Mouse (Mus musculus) cerebral cortex, adult 2 months (tissue): ENCODE data around the gene Prkar1a.

ENCODE experiments used
- WGBS: fragments of 180-500 bp; shearing (Covaris S2); methylation state at CpG from one replicate; pipeline ENCODE4 v1.1.7; 2018; 5-methylcytosine and 5-hydroxymethylcytosine counted together

Gene Prkar1a

DNA sequence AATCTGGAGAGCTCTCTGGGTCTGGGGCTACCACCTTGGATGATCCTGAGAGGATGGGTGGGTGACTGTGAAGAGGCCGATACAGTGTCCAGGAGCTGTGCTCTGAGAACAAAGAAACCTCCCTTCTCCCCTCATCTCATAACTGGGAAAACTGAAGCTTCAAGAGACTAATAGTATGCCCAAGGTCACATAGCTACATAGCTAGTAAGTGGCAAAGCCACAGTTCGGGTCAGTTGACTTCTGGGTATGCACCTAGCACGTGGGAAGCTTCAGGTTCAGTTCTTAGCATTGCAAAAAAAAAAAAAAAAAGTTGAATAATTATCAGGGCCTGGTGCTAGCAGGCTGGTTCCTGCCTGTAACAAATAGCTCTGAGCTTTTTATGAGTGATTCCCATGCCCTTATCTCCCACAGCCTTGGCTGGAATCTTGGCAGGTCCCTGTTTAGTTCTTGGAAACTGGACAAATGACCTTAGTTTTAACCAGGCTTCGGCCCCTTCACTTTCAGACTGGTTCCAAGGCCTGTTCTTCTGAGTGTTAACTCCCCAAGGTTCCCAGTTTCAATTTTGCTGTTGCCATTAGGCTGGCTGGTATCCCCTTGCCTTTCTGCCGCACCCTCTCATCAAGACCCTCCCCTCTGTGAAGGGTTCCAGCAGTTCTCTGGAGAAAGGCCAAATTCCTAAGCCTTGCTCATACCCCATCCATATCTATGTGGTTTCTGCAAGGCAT lies 7.5 kb upstream of the Prkar1a start:
- 84% methylated on average over 5 of the region's 5 CpGs for WGBS

- WGBS = 17% methylated on average over 7 of the region's 7 CpGs
Observed at GRCm38 (mm10) chr11:109648510-109648909, 695 bp upstream of the Prkar1a start.

DNA sequence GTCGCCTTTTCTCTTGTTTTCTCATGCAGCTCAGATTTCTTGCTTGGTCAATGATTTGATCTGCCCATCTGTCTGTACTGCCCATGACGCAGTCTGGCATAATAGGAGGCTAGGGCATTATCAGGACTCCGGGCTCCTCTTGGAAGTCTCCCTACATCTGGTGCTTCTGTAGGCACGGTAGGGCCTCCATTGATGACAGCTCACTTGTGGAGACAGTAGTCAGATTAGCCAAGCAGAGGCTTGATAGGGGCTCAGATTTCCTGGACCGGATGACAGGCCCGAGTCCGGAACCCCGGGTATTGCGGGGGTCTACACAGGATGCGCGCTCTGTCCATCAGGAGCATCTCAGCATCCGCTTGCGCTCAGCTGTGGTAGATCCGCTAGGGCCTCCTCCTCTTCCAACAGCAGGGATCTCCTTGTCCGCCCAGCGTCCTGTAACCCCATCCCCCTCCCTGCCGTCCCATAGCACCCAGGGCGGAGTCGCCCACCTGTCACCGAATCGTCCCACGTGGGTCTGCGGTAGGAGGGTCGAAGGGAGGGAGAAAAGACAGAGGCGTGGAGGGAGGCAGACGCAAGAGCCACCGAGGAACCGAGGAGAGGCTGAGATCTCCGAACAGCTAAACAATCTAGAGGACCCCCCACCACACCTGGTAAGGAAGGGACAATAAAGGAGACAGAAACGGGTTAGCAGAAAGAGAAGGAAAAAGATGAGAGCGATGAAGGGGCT lies 933 bp downstream of the Prkar1a start:
- under 1% methylated on average over 31 of the region's 31 CpGs for WGBS

GRCm38 (mm10) chr11:109650788-109651565 lies 1.8 kb downstream of the Prkar1a start:
- under 1% methylated on average over 76 of the region's 90 CpGs for WGBS

- under 1% methylated on average over 21 of the region's 21 CpGs for WGBS
Observed at GRCm38 (mm10) chr11:109651566-109652024, 2.4 kb downstream of the Prkar1a start.

DNA sequence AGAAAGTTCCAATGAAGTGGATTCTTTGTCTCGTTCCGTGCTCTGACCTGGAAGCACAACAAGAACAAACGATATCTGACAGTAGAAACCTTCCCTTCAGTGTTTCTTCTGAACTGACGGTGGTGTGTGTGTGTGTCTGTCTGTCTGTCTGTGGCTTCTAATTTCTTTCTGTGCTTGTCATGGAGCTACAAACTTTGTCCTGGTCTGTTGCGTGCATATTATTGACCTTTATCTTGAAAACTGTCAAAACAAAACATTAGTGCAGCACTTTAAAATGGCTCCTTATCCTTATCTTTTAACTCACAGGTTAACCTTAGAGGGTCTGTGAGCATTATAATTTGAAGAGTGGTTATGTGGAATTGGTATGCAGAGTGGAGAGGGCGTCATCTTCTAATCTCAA lies 3.3 kb downstream of the Prkar1a start:
- 8% methylated on average over 6 of the region's 6 CpGs for WGBS

DNA sequence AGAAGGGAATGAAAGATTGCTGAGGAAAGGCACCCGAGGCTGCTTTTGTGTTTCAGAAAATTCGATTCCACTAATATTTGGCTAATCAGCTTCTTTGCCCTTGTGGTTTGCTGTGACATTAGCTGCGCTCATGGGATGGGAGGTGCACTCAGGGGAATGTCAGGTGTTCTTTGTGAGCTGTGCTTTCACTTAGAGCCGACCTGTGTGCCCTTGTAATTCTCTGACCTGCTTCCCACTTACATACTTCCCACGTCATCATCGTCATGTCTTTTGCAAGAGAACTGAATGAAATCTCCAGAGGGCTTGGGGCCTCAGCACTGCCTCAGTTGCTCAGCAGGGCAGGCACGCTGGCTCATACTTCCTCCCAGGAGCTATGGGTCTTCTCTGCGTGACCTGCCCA lies 4.0 kb downstream of the Prkar1a start:
- 27% methylated on average over 8 of the region's 8 CpGs for WGBS

- WGBS = 42% methylated on average over 6 of the region's 6 CpGs
Observed at GRCm38 (mm10) chr11:109654581-109654980, 5.4 kb downstream of the Prkar1a start.

DNA sequence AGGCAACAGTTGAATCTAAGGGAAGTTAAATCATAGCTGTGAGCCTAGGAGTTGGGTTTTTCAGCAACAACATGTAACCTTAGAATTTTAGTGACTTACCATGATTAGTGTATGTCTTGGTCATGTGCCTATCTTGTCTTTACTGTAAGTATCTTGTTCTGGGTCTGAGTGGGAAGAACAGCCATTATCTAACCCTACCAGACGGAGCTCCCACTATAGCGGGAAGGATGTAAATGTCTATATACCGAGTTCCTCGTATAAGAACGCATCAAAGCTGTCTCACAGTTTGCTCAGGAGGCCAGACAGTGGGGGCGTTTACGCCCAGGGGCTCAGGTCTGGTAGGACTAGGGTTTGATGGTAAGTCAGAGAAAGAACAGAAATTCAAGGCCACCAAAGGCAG lies 7.0 kb downstream of the Prkar1a start:
- WGBS = 61% methylated on average over 7 of the region's 7 CpGs

DNA sequence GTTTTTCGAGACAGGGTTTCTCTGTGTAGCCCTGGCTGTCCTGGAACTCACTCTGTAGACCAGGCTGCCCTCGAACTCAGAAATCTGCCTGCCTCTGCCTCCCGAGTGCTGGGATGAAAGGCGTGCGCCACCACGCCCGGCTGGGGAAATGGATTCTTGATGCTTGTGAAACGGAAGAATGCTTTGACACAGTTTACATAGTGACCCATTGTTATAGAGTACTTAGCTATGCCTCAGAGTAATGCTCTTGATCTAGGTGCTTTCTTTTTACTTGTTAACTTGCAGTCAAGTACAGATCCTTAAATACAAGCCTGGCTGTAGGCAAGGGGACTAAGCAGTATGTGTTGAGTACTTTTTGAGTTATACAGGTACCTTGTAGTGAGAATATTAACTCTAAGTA lies 11.3 kb downstream of the Prkar1a start:
- 75% methylated on average over 8 of the region's 8 CpGs for WGBS

DNA sequence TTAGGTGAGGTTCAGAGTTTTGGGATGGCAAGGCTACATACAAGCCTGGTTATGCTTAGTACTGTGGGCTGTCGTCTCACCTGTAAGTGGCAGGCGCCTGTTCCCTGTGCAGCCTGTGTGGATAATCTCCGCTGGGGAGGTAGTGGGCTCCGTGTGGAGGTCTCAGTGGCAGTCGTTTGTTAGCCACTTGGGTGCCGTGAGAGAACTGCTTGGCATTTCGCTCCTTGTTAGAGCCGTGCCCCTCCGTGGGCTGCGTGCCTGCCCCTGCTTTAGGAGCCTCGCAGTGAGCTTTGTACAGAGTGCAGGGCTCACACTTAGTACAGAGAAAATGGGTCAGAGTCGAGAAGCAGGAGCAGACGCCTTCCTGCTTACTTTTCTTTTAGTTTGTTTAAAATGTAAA lies 15.1 kb downstream of the Prkar1a start:
- WGBS = 64% methylated on average over 13 of the region's 13 CpGs

DNA sequence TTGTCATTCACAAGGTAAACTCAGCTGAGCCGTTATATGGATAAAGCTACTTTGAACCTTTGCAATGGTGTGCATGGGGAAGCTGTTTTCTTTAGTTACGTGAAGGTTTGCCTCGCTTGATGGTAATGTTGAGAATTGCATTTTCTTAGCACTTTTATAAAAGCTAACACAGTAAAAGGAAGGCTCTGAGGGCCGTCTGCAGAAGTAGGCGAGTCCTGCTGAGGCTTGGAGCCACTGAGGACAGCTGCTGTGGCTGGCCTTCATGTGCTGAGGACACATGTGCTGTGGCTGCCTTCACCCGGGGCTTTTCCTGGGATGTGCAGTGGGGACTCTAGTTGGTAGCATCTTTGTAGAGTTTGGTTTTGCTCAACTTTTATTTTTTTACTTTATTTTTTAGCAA lies 16.2 kb downstream of the Prkar1a start:
- 44% methylated on average over 6 of the region's 6 CpGs for WGBS

- 71% methylated on average over 13 of the region's 13 CpGs for WGBS
Observed at GRCm38 (mm10) chr11:109666411-109666810, 17.2 kb downstream of the Prkar1a start.

GRCm38 (mm10) chr11:109667371-109667770 lies 18.2 kb downstream of the Prkar1a start:
- WGBS = 78% methylated on average over 19 of the region's 19 CpGs

DNA sequence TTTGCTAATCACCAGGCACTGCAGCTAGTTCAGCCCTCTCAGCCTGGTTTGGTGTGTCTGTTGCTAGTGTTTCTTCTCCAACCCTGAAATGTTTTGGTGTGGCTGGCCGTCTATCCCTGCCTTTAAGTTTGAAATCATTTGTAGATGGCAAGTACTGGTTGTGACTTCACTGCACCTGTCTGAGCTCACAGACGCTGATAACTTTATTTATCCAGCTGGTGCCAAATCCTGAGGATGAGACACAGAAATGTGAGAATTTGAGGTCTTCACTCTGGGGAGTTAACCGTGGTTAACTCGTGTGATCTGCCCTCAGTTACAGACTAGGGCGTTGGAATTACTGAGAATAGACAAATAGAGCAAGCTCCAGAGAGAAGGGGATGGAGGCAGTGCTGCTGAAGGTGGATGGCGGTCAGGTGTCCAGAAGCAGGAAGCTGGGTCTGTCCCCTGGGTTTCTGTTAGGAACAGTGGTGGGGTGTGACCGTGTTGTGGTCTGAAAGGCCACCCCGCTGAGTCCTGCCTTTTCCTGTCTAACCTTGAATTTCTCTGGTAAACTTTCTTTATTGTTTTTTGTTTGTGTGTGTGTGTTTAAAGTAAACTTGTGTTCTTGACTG lies 19.0 kb downstream of the Prkar1a start:
- 57% methylated on average over 8 of the region's 8 CpGs for WGBS

- 52% methylated on average over 8 of the region's 8 CpGs for WGBS
Observed at GRCm38 (mm10) chr11:109669149-109669708, 20.0 kb downstream of the Prkar1a start.

GRCm38 (mm10) chr11:109670026-109670916 lies 21.1 kb downstream of the Prkar1a start:
- 35% methylated on average over 14 of the region's 14 CpGs for WGBS

- 57% methylated on average over 6 of the region's 6 CpGs for WGBS
Observed at GRCm38 (mm10) chr11:109671136-109672020, 22.2 kb downstream of the Prkar1a start.

DNA sequence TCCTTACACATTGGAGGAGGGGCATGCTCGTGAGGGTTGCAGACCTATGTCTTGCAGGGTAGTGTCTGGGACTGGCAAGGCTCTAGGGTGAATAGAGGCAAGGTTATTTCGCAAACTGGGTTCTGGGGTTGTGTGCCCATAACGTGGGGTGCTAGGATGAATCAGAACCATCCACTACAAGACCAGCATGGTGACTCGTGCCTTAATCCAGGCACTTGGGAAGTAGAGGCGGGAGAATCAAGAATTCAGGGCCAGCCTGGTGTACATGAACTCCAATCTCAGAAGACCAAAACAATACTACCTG lies 22.8 kb downstream of the Prkar1a start:
- 81% methylated on average over 5 of the region's 5 CpGs for WGBS

GRCm38 (mm10) chr11:109672396-109672795 lies 23.2 kb downstream of the Prkar1a start:
- WGBS = 79% methylated on average over 8 of the region's 8 CpGs
